Mouse (Mus musculus): ENCODE measurements around the gene Arhgap25.

- no peak for TF ChIP-seq CTCF (IDR thresholded peaks at IDR 0.05; ENCODE audit: insufficient read depth, low read depth, low read length)
- no peak for TF ChIP-seq POLR2A (IDR thresholded peaks at IDR 0.05; ENCODE audit: insufficient read depth, low read depth, low read length)
Observed at GRCm38 (mm10) chr6:87547836-87548235, 14.8 kb upstream of the Arhgap25 start.
